Mouse (Mus musculus): ENCODE data around the gene Iqch. TPM values are rescaled to one million over a fixed set of nuclear protein-coding genes. Genes with fewer than 3 reads are reported as not detected.

Iqch gene
- polyA plus RNA-seq (2012; rRNA removed; ENCODE audit: low replicate concordance): not detected in 2 replicates

DNA sequence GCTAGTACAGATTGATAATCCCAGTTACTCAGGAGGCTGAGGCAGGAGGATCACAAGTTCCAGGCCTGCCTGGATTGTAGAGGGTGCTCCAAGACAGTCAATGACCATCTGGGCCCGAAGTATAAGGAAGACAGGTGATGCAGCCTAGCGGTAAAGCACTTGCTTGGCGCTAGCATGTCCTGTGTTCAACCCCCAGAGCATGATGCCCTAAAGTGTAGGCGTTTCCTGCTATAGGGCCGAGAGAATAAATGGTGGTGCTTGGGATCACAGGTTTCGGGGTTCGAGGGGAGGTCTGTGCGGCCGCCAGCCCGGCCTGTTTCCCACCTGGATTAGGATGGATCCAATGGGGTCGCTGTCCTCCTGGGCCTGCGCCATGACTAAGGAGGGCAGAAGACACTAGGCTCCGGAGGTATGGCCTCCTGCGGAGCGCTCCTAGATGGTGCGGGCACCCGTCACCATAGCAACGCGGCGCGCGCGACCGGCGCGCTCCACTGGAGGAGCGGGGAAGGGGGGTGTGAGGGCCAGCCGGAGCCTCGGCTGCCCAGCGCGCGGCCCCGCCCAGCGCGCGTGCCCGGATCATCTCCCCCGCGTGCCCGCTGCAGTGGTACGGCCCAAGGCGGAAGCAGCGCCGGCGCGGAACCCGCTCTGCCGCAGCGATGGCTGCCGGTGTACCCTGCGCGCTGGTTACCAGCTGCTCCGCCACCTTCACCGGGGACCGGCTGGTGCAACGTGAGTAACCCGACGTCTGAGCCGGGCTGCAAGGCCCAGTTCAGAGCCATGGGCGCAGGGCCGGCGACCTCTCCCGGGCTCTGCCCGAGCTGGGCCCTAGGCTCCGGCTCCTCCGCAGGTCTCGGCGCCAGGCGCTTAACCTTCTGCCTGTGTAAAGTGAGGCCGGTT lies at the start of gene Iqch, which contains the start of gene Aagab:
TSS of gene Iqch (minus strand) at position 451 of the 897 bp plus-strand sequence.
TSS of gene Aagab (plus strand) at position 618 of the 897 bp plus-strand sequence.

DNA sequence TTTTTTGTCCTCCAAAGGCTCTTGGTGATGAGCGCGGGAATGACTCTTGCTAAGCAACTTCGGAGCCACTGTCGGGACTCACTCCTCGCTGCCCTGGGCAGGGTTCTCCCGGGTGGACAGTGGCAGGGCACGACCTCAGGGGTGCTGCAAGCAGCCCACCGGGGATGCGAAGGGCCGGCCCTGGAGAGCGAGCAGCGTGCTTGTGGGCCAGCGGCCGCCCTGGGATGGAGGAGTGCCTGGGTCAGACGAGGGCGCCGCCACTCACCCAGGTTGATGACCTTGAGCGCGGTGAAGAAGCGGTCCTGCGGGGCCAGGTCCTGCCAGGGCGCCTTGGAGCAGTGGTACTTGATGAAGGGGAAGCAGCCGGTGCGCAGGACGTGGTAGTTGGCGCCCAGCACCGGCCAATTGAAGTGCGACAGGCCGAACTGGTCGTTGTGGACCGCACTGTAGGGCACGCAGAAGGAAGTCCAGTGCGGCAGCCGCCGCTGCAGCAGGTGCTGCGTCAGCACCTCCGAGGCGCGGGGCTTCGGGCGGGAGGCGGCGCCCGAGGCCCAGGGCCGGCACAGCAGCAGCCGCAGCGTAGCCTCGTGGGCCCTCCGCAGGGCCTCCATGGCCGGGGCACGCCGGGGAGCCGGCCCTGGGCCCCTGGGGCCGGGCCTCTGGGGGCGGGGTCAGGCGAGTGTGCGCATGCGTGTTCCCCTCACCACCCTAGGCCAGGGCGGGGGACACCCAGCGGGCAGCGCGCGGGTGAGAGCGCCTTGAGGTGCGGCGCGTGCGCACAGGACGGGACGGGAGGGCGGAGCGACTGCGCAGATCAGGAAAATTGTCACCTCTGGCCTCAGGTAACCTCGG lies 203.5 kb downstream of the Iqch start, which contains the start of gene 2300009A05Rik:
TSS of gene 2300009A05Rik (minus strand) at position 636 of the 852 bp plus-strand sequence.

DNA sequence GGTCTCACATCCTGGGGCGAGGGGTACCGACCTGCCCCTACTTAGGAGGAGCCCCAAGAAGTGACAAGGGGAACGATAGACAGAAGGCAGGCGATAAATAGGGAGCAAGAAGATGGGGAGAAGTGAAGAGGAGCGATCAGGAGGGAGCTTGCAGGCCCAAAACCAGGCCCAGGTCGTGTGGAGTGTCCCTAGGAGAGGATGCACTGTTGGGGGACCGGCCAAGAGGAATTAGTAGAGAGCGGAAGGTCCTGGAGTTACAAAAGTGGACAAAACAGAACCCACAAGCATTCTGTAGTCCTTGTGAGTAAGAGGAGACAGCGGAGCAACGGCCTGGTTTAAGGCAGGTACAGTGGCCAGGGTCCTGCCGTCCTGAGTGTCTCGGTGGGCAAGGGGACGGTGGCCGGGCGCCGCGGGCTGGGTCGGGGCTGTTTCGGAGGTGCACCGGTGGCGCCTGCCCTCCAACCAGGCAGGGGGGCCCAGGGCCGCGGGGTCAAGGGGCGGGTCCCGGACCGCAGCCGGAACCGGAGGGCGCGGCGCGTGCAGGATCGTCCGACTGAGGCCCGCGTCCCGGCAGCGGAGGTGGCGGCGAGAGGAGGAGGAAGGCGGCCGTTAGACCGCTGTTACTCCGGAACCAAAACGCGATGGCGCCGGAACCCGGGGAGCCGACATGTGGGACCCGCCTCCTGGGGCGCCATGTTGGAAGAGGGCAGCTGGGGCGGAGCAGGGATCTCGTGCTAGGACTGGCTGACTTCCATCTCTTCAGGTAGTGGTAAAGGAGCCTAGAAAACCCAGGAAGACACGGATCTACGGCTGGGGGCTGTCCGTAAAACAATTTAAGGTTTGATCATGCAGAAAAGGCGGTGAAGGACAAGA lies 224.8 kb downstream of the Iqch start, which contains the start of gene Map2k5:
TSS of gene Map2k5 (minus strand) at position 633 of the 873 bp plus-strand sequence.

Other genes starting within 250 kb of the Iqch start
- 28.1 and 28.3 TPM in 2 replicates for gene Map2k5, start 224.6 kb downstream of the Iqch start, polyA plus RNA-seq (2012; rRNA removed; ENCODE audit: low replicate concordance)
- gene 2300009A05Rik, start 203.2 kb downstream of the Iqch start, polyA plus RNA-seq (2012; rRNA removed; ENCODE audit: low replicate concordance): 95.7 and 119 TPM in 2 replicates
- 8.8 and 11.6 TPM in 2 replicates for gene Aagab, start 167 bp upstream of the Iqch start, polyA plus RNA-seq (2012; rRNA removed; ENCODE audit: low replicate concordance)
- 13.7 and 20.6 TPM in 2 replicates for gene Smad3, start 155.5 kb upstream of the Iqch start, polyA plus RNA-seq (2012; rRNA removed; ENCODE audit: low replicate concordance)

Data from duodenum, adult 2 months (tissue).